Mouse (Mus musculus) bone marrow macrophage, adult 2 months (primary cell): Measurements from ENCODE around the gene Gch1.

ENCODE experiments used
- CTCF ChIP-seq: IDR thresholded peaks from 2 replicates; pipeline ENCODE4 v1.5.1; 2012; ENCODE audit warnings: low read depth, mild to moderate bottlenecking, low read length, moderate library complexity
- POLR2A ChIP-seq: IDR thresholded peaks from 2 replicates; pipeline ENCODE4 v1.6.1; 2012; ENCODE audit warnings: mild to moderate bottlenecking, low read depth, low read length, borderline replicate concordance

DNA sequence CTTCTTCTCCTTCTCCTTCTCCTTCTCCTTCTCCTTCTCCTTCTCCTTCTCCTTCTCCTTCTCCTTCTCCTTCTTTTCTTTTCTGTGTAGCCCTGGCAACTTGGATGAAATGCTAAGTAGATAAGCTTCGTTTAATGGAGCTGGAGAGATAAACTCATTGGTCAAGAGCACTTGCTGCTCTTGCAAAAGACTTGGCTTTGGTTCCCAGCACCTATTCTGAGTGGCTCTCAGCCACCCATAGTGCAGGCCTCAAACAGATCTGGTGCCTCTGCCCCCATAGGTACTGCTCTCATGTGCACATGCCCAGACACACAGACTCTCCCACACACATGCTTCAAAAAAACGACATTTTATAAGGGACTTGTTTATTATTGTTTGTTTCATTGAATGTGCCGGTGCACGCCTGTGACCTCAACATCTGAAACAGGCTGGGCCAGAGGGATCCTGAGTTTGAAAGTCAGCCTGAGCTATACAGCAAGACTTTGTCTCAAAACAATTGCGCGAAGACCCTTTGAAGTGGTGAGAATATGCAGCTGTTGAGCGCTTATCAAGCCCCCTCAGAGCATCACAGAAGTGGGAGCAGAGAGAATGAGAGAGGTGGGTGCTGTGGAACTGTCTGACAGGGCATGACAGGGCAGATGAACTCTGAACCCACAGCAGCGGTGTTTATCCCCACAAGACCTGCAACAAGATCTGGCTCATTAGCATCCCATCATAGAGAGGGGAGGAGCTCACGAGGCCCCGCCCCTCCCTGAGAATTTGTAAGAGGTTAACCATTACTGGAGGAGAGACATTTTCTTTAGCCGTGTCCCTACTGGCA, 33.6 kb upstream of the Gch1 start:
- no peak for TF ChIP-seq POLR2A
- no peak for TF ChIP-seq CTCF
